Mouse (Mus musculus): ENCODE data around the gene Dph2. TPM values are rescaled to one million over a fixed set of nuclear protein-coding genes. Genes with fewer than 3 reads are reported as not detected.

Dph2 gene
- total RNA-seq, 4 experiments from 2014 or later: 9.5 to 12.0 (median 10.7) TPM

GRCm38 (mm10) chr4:117878301-117878700 is 13.5 kb downstream of the Dph2 start:
- no peak for DNase-seq (ENCODE audit: low spot score in 2 of 2)

GRCm38 (mm10) chr4:117873615-117874014 is 18.2 kb downstream of the Dph2 start:
- no peak for DNase-seq (ENCODE audit: low spot score in 2 of 2)

- DNase-seq (ENCODE audit: low spot score in 2 of 2): no peak
Observed at GRCm38 (mm10) chr4:117872471-117872886, 19.4 kb downstream of the Dph2 start, which contains the start of gene Ccdc24. TSS of gene Ccdc24 (minus strand) at chr4:117872557.

GRCm38 (mm10) chr4:117871787-117872186 is 20.0 kb downstream of the Dph2 start:
- DNase-seq (ENCODE audit: low spot score in 2 of 2): no peak

GRCm38 (mm10) chr4:117870437-117870836 is 21.4 kb downstream of the Dph2 start:
- no peak for DNase-seq (ENCODE audit: low spot score in 2 of 2)

GRCm38 (mm10) chr4:117869317-117869716 is 22.5 kb downstream of the Dph2 start:
- DNase-seq (ENCODE audit: low spot score in 2 of 2): no peak

- DNase-seq (ENCODE audit: low spot score in 2 of 2): peak in 1 of 2 experiments; percentile 52
Observed at GRCm38 (mm10) chr4:117867823-117868222, 24.0 kb downstream of the Dph2 start.

- no peak for DNase-seq (ENCODE audit: low spot score in 2 of 2)
Observed at GRCm38 (mm10) chr4:117867000-117867399, 24.8 kb downstream of the Dph2 start.

- no peak for DNase-seq (ENCODE audit: low spot score in 2 of 2)
Observed at GRCm38 (mm10) chr4:117866083-117866482, 25.7 kb downstream of the Dph2 start.

GRCm38 (mm10) chr4:117862823-117863222 is 29.0 kb downstream of the Dph2 start:
- peak in 1 of 2 experiments; percentile 78 for DNase-seq (ENCODE audit: low spot score in 2 of 2)

GRCm38 (mm10) chr4:117860570-117860969 is 31.3 kb downstream of the Dph2 start:
- DNase-seq (ENCODE audit: low spot score in 2 of 2): no peak

GRCm38 (mm10) chr4:117858794-117859193 is 33.0 kb downstream of the Dph2 start:
- DNase-seq (ENCODE audit: low spot score in 2 of 2): no peak

GRCm38 (mm10) chr4:117855146-117855545 is 36.7 kb downstream of the Dph2 start:
- no peak for DNase-seq (ENCODE audit: low spot score in 2 of 2)

GRCm38 (mm10) chr4:117852152-117852868 is 39.5 kb downstream of the Dph2 start:
- DNase-seq (ENCODE audit: low spot score in 2 of 2): no peak

- no peak for DNase-seq (ENCODE audit: low spot score in 2 of 2)
Observed at GRCm38 (mm10) chr4:117850871-117851270, 41.0 kb downstream of the Dph2 start.

GRCm38 (mm10) chr4:117850176-117850575 is 41.7 kb downstream of the Dph2 start:
- no peak for DNase-seq (ENCODE audit: low spot score in 2 of 2)

GRCm38 (mm10) chr4:117849506-117849905 is 42.3 kb downstream of the Dph2 start:
- DNase-seq (ENCODE audit: low spot score in 2 of 2): no peak

- DNase-seq (ENCODE audit: low spot score in 2 of 2): no peak
Observed at GRCm38 (mm10) chr4:117849063-117849462, 42.8 kb downstream of the Dph2 start.

- DNase-seq (ENCODE audit: low spot score in 2 of 2): peak in 1 of 2 experiments; percentile 58
Observed at GRCm38 (mm10) chr4:117847011-117847410, 44.8 kb downstream of the Dph2 start.

GRCm38 (mm10) chr4:117846261-117846660 is 45.6 kb downstream of the Dph2 start:
- no peak for DNase-seq (ENCODE audit: low spot score in 2 of 2)

- no peak for DNase-seq (ENCODE audit: low spot score in 2 of 2)
Observed at GRCm38 (mm10) chr4:117845316-117845715, 46.5 kb downstream of the Dph2 start.

- DNase-seq (ENCODE audit: low spot score in 2 of 2): no peak
Observed at GRCm38 (mm10) chr4:117844467-117844866, 47.4 kb downstream of the Dph2 start.

- DNase-seq (ENCODE audit: low spot score in 2 of 2): no peak
Observed at GRCm38 (mm10) chr4:117843101-117843500, 48.7 kb downstream of the Dph2 start.
